Mouse (Mus musculus): Measurements from ENCODE around the gene Mtch1. TPM values are rescaled to one million over a fixed set of nuclear protein-coding genes. Genes with fewer than 3 reads are reported as not detected.
A peak's percentile ranks its signal among the peaks of the same experiment; 100 is the strongest.
"Not testable (repeated sequence)": the region's sequence is repeated elsewhere in the genome, so short reads cannot be mapped to it uniquely, and the experiment has no call there.

Mtch1 gene
- polyA plus RNA-seq, 1 experiment from 2014 or later, result 350 TPM

DNA sequence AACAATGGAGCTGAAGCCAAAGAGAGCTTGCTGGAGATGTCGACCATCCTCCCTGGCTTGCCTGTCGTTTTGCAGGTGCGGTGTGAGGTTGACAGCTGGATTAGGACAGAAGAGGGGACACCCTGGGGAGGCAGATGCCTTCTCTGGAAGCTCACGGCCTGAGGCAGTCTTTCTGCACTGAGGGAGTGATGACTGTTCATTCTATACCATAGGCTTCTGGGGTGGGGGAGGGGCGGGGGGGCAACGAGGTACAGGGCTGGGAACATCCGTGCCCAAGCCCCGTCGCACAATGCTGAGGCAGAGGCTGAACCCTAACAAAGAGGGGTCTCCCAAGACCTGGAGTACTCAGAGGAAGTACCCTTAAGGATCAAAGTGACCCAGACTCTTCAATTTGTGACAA lies 9.1 kb upstream of the Mtch1 start:
- H3K9ac ChIP-seq (replicated peaks; ENCODE audit: low read depth), result no peak overlapping the region
- H3K27ac ChIP-seq (ENCODE audit: low read length), result peak overlapping the region; percentile 89
- ATAC-seq, result no peak
- H3K4me3 ChIP-seq (ENCODE audit: low read depth, low read length), result peak overlapping the region; percentile 14; the same call in 1 of the 2 replicates
- no peaks in the 10 kb centered on the region for H3K9me3 ChIP-seq (ENCODE audit: low read length)
- no peaks in the 10 kb centered on the region for H3K36me3 ChIP-seq (ENCODE audit: insufficient read depth, low read length)
- WGBS, result 14% methylated on average over 9 of the region's 9 CpGs
- no peaks in the 10 kb centered on the region for H3K27me3 ChIP-seq (replicated peaks; ENCODE audit: insufficient read depth, low read length)
- DNase-seq (ENCODE audit: low spot score), result no peak
- no peak for TF ChIP-seq CTCF (IDR thresholded peaks at IDR 0.05)
- no peak for TF ChIP-seq EP300 (IDR thresholded peaks at IDR 0.05)
- H3K4me2 ChIP-seq (replicated peaks; ENCODE audit: low read depth, low read length), result peak overlapping the region; percentile 48
- H3K4me1 ChIP-seq (ENCODE audit: insufficient read depth, low read depth, low read length), result peaks cover 14% of the 10 kb centered on the region; the same call in 1 of the 2 replicates

DNA sequence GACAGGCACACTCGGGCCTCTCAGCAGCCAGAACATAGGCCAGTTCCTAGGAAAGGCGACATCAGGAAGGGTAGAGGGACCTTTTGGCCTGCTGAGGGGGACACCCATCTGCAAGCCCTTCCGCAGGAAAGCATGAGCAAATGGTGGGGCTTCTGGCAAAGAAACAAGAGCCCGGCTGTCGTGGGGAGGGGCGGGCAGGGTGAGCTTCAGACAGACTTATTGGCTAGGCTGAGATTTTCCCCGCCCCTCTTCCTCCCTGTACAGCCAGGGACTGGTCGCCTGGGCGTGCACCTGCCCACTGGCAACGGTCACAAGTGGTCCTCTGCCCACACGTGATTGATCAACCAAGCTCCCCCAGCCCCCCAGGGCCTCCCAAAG lies 8.7 kb upstream of the Mtch1 start:
- Histone ChIP-seq H3K9ac (replicated peaks; ENCODE audit: low read depth) (no peak overlapping the region), H3K27me3 (replicated peaks; ENCODE audit: insufficient read depth, low read length) (no peaks in the 10 kb centered on the region), H3K36me3 (ENCODE audit: insufficient read depth, low read length) (no peaks in the 10 kb centered on the region), H3K27ac (ENCODE audit: low read length) (peak overlapping the region; percentile 89), H3K9me3 (ENCODE audit: low read length) (no peaks in the 10 kb centered on the region), H3K4me3 (ENCODE audit: low read depth, low read length) (peak overlapping the region; percentile 14; the same call in 1 of the 2 replicates), H3K4me2 (replicated peaks; ENCODE audit: low read depth, low read length) (peak overlapping the region; percentile 48), H3K4me1 (ENCODE audit: insufficient read depth, low read depth, low read length) (peaks cover 14% of the 10 kb centered on the region; the same call in 1 of the 2 replicates)
- TF ChIP-seq CTCF (IDR thresholded peaks at IDR 0.05), result no peak
- peak; percentile 50 for TF ChIP-seq EP300 (IDR thresholded peaks at IDR 0.05)
- DNase-seq (ENCODE audit: low spot score) (peak; percentile 94), ATAC-seq (peak; percentile 78)
- 3% methylated on average over 11 of the region's 11 CpGs for whole genome bisulfite sequencing

DNA sequence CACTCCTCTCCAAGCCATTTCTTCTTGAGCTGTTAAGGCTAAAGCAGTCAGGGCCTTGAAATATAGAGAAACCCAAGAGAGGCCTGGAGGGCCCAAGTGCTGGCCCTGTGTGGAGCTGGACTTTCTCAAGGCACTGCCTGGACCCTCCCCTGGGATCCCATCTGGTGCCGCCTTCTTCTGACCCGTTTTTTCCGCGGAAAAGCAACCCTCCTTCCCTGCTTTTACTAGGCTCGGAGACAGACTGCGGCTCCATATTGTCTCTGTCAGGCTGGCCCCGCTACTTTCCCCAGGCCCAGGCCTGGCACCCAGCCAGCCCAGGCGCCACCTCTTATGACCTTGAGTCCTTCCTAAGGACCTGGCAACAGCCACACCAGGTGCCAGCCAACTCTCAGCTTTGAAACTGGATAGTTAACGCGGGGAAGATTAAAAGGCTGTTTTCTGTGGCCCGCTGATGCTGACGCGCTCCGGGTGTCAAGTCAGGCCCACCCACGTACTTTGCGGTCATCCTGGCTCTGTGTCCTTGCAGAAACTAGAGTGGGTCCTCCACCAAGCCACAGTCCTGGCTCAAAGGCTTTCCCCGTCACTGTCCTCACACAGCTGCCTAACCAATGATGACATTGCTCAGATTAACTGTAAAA lies 8.2 kb upstream of the Mtch1 start:
- TF ChIP-seq EP300 (IDR thresholded peaks at IDR 0.05) (peak; percentile 82), CTCF (IDR thresholded peaks at IDR 0.05) (no peak)
- DNase-seq (ENCODE audit: low spot score), result peak; percentile 84
- H3K9ac ChIP-seq (replicated peaks; ENCODE audit: low read depth), result 0 out of 2 replicates have a peak overlapping the region, but pooled peaks have one; percentile 2
- no peaks in the 10 kb centered on the region for H3K27me3 ChIP-seq (replicated peaks; ENCODE audit: insufficient read depth, low read length)
- H3K4me3 ChIP-seq (ENCODE audit: low read depth, low read length), result no peak overlapping the region
- peak overlapping the region; percentile 89 for H3K27ac ChIP-seq (ENCODE audit: low read length)
- no peaks in the 10 kb centered on the region for H3K36me3 ChIP-seq (ENCODE audit: insufficient read depth, low read length)
- 5% methylated on average over 17 of the region's 17 CpGs for WGBS
- H3K9me3 ChIP-seq (ENCODE audit: low read length), result no peaks in the 10 kb centered on the region
- H3K4me1 ChIP-seq (ENCODE audit: insufficient read depth, low read depth, low read length), result peaks cover 14% of the 10 kb centered on the region; the same call in 1 of the 2 replicates
- H3K4me2 ChIP-seq (replicated peaks; ENCODE audit: low read depth, low read length), result peak overlapping the region; percentile 48
- ATAC-seq, result peak; percentile 80

DNA sequence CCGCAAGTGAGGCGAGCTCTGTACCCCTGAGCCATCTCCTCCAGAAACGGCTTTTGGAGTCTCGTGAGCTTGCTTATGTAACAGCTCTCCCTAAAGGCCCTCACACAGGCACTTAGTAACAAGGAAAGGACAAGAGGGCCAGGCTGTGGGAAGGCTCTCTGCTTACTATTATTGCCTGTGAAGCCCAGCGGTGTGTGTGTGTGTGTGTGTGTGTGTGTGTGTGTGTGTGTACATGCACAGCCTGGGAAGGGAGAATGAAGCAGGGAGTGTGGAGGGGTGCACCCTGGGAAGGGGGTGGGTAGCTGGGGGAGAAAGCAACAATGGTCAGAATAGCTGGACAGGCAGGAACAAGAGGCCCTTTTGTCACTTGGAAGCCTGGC lies 7.7 kb upstream of the Mtch1 start:
- no peak overlapping the region for H3K4me2 ChIP-seq (replicated peaks; ENCODE audit: low read depth, low read length)
- no peaks in the 10 kb centered on the region for H3K9me3 ChIP-seq (ENCODE audit: low read length)
- H3K27ac ChIP-seq (ENCODE audit: low read length), result peak overlapping the region; percentile 89
- no peaks in the 10 kb centered on the region for H3K27me3 ChIP-seq (replicated peaks; ENCODE audit: insufficient read depth, low read length)
- H3K4me1 ChIP-seq (ENCODE audit: insufficient read depth, low read depth, low read length), result peaks cover 14% of the 10 kb centered on the region; the same call in 1 of the 2 replicates
- 39% methylated on average over 5 of the region's 5 CpGs for WGBS
- no peaks in the 10 kb centered on the region for H3K36me3 ChIP-seq (ENCODE audit: insufficient read depth, low read length)
- no peak overlapping the region for H3K9ac ChIP-seq (replicated peaks; ENCODE audit: low read depth)
- TF ChIP-seq CTCF (IDR thresholded peaks at IDR 0.05), result no peak
- TF ChIP-seq EP300 (IDR thresholded peaks at IDR 0.05), result peak; percentile 61
- no peak overlapping the region for H3K4me3 ChIP-seq (ENCODE audit: low read depth, low read length)
- peak; percentile 86 for DNase-seq (ENCODE audit: low spot score)
- peak; percentile 64 for ATAC-seq

DNA sequence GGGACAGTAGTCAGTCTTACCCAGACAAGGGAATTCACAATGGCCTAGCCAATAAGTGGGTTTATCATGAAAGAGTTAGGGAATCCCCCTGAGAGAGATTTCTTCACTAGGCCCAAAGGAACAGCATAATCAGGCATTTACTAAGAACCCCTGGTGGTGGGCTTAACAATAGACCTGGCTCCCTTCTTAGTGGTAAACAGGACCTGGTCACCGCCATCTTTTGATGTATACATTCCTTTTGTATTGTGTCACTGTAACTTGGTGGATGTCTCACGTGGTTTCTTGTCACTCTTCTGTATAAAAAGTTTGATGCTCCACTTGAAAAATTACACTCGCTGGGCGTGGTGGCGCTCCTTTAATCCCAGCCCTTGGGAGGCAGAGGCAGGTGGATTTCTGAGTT lies 3.3 kb upstream of the Mtch1 start:
- H3K4me1 ChIP-seq (ENCODE audit: insufficient read depth, low read depth, low read length), result peaks cover 10% of the 10 kb centered on the region
- WGBS, result 74% methylated on average over 5 of the region's 5 CpGs
- H3K9me3 ChIP-seq (ENCODE audit: low read length); DNase-seq (ENCODE audit: low spot score); H3K27me3 ChIP-seq (replicated peaks; ENCODE audit: insufficient read depth, low read length); H3K4me3 ChIP-seq (ENCODE audit: low read depth, low read length); H3K27ac ChIP-seq (ENCODE audit: low read length); H3K9ac ChIP-seq (replicated peaks; ENCODE audit: low read depth); H3K4me2 ChIP-seq (replicated peaks; ENCODE audit: low read depth, low read length); ATAC-seq; H3K36me3 ChIP-seq (ENCODE audit: insufficient read depth, low read length): not testable (repeated sequence)

DNA sequence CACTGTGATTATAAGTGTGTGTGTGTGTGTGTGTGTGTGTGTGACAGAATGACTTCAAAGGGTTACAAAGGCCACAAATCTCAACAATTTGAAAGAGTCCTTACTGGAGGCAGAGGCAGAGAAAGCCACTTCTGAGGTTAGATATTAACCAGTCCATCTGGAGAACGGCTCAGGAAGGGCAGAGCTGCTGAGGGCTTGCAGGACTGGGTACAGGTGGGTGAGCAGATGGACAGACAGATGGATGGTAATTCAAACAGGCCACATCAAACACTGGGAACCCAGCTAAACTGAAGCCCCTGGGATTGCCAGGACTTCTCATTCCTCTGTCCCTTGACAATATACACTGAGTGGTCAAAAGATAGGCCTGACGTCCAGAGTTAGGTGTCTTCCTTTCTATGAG lies 1.3 kb upstream of the Mtch1 start:
- Histone ChIP-seq H3K4me1 (ENCODE audit: insufficient read depth, low read depth, low read length) (peaks cover 7% of the 10 kb centered on the region), H3K9ac (replicated peaks; ENCODE audit: low read depth) (no peak overlapping the region), H3K4me2 (replicated peaks; ENCODE audit: low read depth, low read length) (no peak overlapping the region), H3K4me3 (ENCODE audit: low read depth, low read length) (no peak overlapping the region), H3K27me3 (replicated peaks; ENCODE audit: insufficient read depth, low read length) (no peaks in the 10 kb centered on the region), H3K27ac (ENCODE audit: low read length) (peak overlapping the region; percentile 96), H3K36me3 (ENCODE audit: insufficient read depth, low read length) (no peaks in the 10 kb centered on the region), H3K9me3 (ENCODE audit: low read length) (no peaks in the 10 kb centered on the region)
- peak; percentile 60 for TF ChIP-seq EP300 (IDR thresholded peaks at IDR 0.05)
- no peak for TF ChIP-seq CTCF (IDR thresholded peaks at IDR 0.05)
- ATAC-seq (no peak), DNase-seq (ENCODE audit: low spot score) (peak; percentile 77)
- 68% methylated on average over 2 of the region's 2 CpGs for WGBS
